Mouse (Mus musculus): Measurements from ENCODE around the gene Tmem121. TPM values are rescaled to one million over a fixed set of nuclear protein-coding genes. Genes with fewer than 3 reads are reported as not detected.
"Not testable (repeated sequence)": the region's sequence is repeated elsewhere in the genome, so short reads cannot be mapped to it uniquely, and the experiment has no call there.

The Tmem121 gene
- polyA plus RNA-seq, 1 experiment from 2014 or later = 10.5 TPM

GRCm38 (mm10) chr12:113230741-113231140 is 45.0 kb downstream of the Tmem121 start:
- Histone ChIP-seq H3K9me3 (no peaks in the 10 kb centered on the region), H3K9ac (no peak overlapping the region), H3K4me3 (replicated peaks) (no peak overlapping the region), H3K36me3 (no peaks in the 10 kb centered on the region), H3K27me3 (replicated peaks) (no peaks in the 10 kb centered on the region), H3K4me1 (no peaks in the 10 kb centered on the region), H3K4me2 (no peak overlapping the region), H3K27ac (no peak overlapping the region)
- no peak for ATAC-seq (ENCODE audit: insufficient read depth, low FRiP score, low read depth)
- WGBS = 79% methylated on average over 4 of the region's 4 CpGs

GRCm38 (mm10) chr12:113231551-113232263 is 46.0 kb downstream of the Tmem121 start:
- WGBS = 86% methylated on average over 6 of the region's 6 CpGs
- H3K27me3 ChIP-seq (replicated peaks); H3K27ac ChIP-seq; H3K9ac ChIP-seq; H3K4me2 ChIP-seq; H3K9me3 ChIP-seq; H3K4me3 ChIP-seq (replicated peaks); H3K36me3 ChIP-seq; ATAC-seq (ENCODE audit: insufficient read depth, low FRiP score, low read depth); H3K4me1 ChIP-seq: not testable (repeated sequence)

DNA sequence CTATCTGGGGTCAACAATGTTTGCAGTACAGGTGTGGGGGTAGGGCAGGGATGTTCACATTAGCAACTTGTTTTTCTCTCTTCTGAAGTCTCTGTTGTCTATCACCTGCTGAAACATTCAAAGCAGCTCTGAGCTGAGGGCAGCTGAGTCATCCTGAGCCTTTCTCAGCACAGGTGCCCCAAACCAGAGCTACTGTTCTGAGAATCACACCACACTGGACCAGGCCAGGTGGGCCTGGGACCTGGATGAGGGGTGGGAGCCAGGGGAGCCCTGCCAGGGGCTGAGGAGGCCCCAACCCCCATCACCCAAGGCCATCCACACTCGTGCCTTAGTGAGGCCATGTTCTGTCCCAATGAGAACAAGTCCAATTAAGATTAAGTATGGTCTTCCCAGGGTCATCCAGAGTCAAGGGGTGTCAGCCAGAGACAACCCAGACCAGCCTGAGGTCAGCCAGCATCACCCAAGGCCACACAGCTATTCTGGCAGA is 46.6 kb downstream of the Tmem121 start:
- H3K27ac ChIP-seq = not testable (repeated sequence)
- WGBS = 27% methylated on average over 1 of the region's 1 CpGs

More for the DNA sequence above, 46.6 kb downstream of the Tmem121 start:
- not testable (repeated sequence) for H3K9me3 ChIP-seq; H3K4me2 ChIP-seq; ATAC-seq (ENCODE audit: insufficient read depth, low FRiP score, low read depth); H3K9ac ChIP-seq; H3K36me3 ChIP-seq; H3K4me3 ChIP-seq (replicated peaks); H3K27me3 ChIP-seq (replicated peaks); H3K4me1 ChIP-seq

Other genes starting within 250 kb of the Tmem121 start
- 88.1 and 95.0 TPM in 2 replicates for gene Nudt14, start 243.8 kb upstream of the Tmem121 start, polyA plus RNA-seq (2015; fragmentation: Nextera tagmentation; extraction: Ambion mirVana)
- gene Btbd6, start 209.4 kb upstream of the Tmem121 start, polyA plus RNA-seq (2015; fragmentation: Nextera tagmentation; extraction: Ambion mirVana) = 21.9 and 22.2 TPM in 2 replicates
- gene Brf1, start 185.2 kb upstream of the Tmem121 start, polyA plus RNA-seq (2015; fragmentation: Nextera tagmentation; extraction: Ambion mirVana) = 55.9 and 59.7 TPM in 2 replicates
- gene Pacs2, start 171.4 kb upstream of the Tmem121 start, polyA plus RNA-seq (2015; fragmentation: Nextera tagmentation; extraction: Ambion mirVana) = 12.1 and 13.7 TPM in 2 replicates
- not detected in 2 replicates for gene Tex22, start 111.4 kb upstream of the Tmem121 start, polyA plus RNA-seq (2015; fragmentation: Nextera tagmentation; extraction: Ambion mirVana)
- 11.2 and 12.2 TPM in 2 replicates for gene Mta1, start 87.7 kb upstream of the Tmem121 start, polyA plus RNA-seq (2015; fragmentation: Nextera tagmentation; extraction: Ambion mirVana)
- gene Crip2, start 45.7 kb upstream of the Tmem121 start, polyA plus RNA-seq (2015; fragmentation: Nextera tagmentation; extraction: Ambion mirVana) = 125 and 130 TPM in 2 replicates
- 312 and 313 TPM in 2 replicates for gene Crip1, start 39.6 kb upstream of the Tmem121 start, polyA plus RNA-seq (2015; fragmentation: Nextera tagmentation; extraction: Ambion mirVana)
- gene Tedc1, start 29.5 kb upstream of the Tmem121 start, polyA plus RNA-seq (2015; fragmentation: Nextera tagmentation; extraction: Ambion mirVana) = 26.0 and 32.1 TPM in 2 replicates

Data from stomach, embryonic 15.5 days (tissue).